Mouse (Mus musculus) layer of hippocampus, adult 2 months (tissue): ENCODE results near the gene Mfsd9. TPM values are rescaled to one million over a fixed set of nuclear protein-coding genes. Genes with fewer than 3 reads are reported as not detected.

Experiments used
- DNase-seq, 2 experiments: peaks; one replicate each; pipeline ENCODE4 v3.0.0; 2022; ENCODE audit warnings: low spot score in 2 of 2
- H3K27ac ChIP-seq: fragments of 200-600 bp; 2 replicates; pipeline ENCODE4 v1.8.1; 2022
- H3K4me3 ChIP-seq: fragments of 200-600 bp; 2 replicates; pipeline ENCODE4 v1.8.1; 2022; ENCODE audit warnings: mild to moderate bottlenecking
- CTCF ChIP-seq: fragments of 200-600 bp; conservative IDR thresholded peaks from 2 replicates; pipeline ENCODE4 v1.8.1; 2022; ENCODE audit warnings: antibody characterized with exemption, mild to moderate bottlenecking, moderate library complexity
- total RNA-seq, 2 experiments: library from RNA; stranded (reverse); gene quantifications; 2 replicates each; pipeline ENCODE4 v1.2.3; 2021

Gene Mfsd9
- total RNA-seq, 2 experiments from 2014 or later, result 5.2 to 5.3 TPM

DNA sequence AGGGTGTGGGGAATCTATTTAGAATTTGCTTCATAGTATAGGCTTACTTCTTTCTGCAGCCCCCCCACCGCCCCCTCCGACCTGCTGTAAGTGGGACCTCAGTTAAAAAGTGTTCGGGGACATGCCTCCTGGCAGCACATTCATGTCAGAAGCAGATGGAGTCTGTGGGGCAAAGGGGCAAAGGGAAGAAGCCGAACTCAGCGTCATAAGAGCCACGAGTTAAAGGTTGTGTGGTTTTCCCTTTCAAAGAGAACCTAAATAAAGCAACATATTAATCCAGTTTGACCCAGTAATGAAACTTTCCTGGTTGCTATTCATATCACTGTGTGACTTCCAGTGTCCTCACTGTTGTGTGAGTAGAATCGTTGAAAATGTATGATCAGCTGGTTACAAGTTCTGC lies 63.1 kb downstream of the Mfsd9 start:
- Histone ChIP-seq H3K27ac (no peak overlapping the region), H3K4me3 (no peak overlapping the region)
- no peak for DNase-seq
- TF ChIP-seq CTCF, result no peak

- H3K4me3 ChIP-seq, result no peak overlapping the region
- H3K27ac ChIP-seq, result no peak overlapping the region
- no peak for DNase-seq
- no peak for TF ChIP-seq CTCF
Observed at GRCm38 (mm10) chr1:40726051-40726450, 64.4 kb downstream of the Mfsd9 start.

Other genes starting within 250 kb of the Mfsd9 start
- gene Slc9a4, start 210.6 kb downstream of the Mfsd9 start, total RNA-seq, result 10 to 100 TPM; 22.5 to 23.3 TPM
- 10 to 100 TPM; 26.0 to 28.2 TPM for gene Slc9a2, start 110.1 kb downstream of the Mfsd9 start, total RNA-seq
- gene Tmem182, start 14.9 kb upstream of the Mfsd9 start, total RNA-seq, result under 1 TPM in 1 of 2 experiments, not detected in 1; 0.20 TPM